Mouse (Mus musculus) liver, embryonic 16.5 days (tissue): ENCODE results near the gene D930020B18Rik. TPM values are rescaled to one million over a fixed set of nuclear protein-coding genes. Genes with fewer than 3 reads are reported as not detected.

Experiments used
- ATAC-seq: fragments of 200-750 bp; cut with Nextera tagmentation; 2 replicates; pipeline ENCODE4 v1.8.0; 2017; ENCODE audit warnings: low read depth, mild to moderate bottlenecking, moderate number of reproducible peaks, moderate library complexity
- H3K27ac ChIP-seq: fragments of 300-500 bp; sonication (generic); 2 replicates; pipeline ENCODE4 v1.5.1; 2014; ENCODE audit warnings: mild to moderate bottlenecking, low read length
- H3K27me3 ChIP-seq: fragments of 300-500 bp; sonication (generic); 2 replicates; pipeline ENCODE4 v1.6.1; 2014; ENCODE audit warnings: low read depth, low read length, mixed read lengths; ENCODE audit not compliant: control insufficient read depth, insufficient read depth
- H3K36me3 ChIP-seq: fragments of 300-500 bp; sonication (generic); 2 replicates; pipeline ENCODE4 v1.6.1; 2014; ENCODE audit warnings: mild to moderate bottlenecking; ENCODE audit not compliant: control insufficient read depth, insufficient read depth
- H3K4me1 ChIP-seq: fragments of 300-500 bp; sonication (generic); 2 replicates; pipeline ENCODE4 v1.6.1; 2014; ENCODE audit warnings: low read depth, low read length, mixed read lengths; ENCODE audit not compliant: control insufficient read depth
- H3K4me2 ChIP-seq: fragments of 300-500 bp; sonication (generic); 2 replicates; pipeline ENCODE4 v1.6.1; 2014; ENCODE audit warnings: low read depth, low read length, mixed read lengths
- H3K4me3 ChIP-seq: fragments of 300-500 bp; sonication (generic); 2 replicates; pipeline ENCODE4 v1.5.1; 2014; ENCODE audit warnings: low read depth, mild to moderate bottlenecking, low read length
- H3K9ac ChIP-seq: fragments of 300-500 bp; sonication (generic); 2 replicates; pipeline ENCODE4 v1.6.1; 2014; ENCODE audit warnings: low read depth, low read length
- H3K9me3 ChIP-seq: fragments of 300-500 bp; sonication (generic); replicated peaks from 2 replicates; pipeline ENCODE4 v1.6.1; 2016; ENCODE audit warnings: low read length; ENCODE audit not compliant: control insufficient read depth
- WGBS: fragments of 180-500 bp; shearing (Covaris S2); extraction: QIAGEN DNeasy Blood & Tissue Kit; methylation state at CpG from one replicate; pipeline ENCODE4 v1.1.7; 2014; ENCODE audit not compliant: insufficient replicate concordance; 5-methylcytosine and 5-hydroxymethylcytosine counted together
- microRNA-seq: library from miRNA; unstranded; fragments of <30 nt; microRNA quantifications from one replicate; pipeline ENCODE4, GENCODE M21; 2016
- polyA plus RNA-seq: library from polyadenylated mRNA; unstranded; fragments of >200 nt; fragmentation: Nextera tagmentation; extraction: Ambion mirVana; gene quantifications from 2 replicates; pipeline ENCODE4 v1.2.1, GENCODE M21; 2015

The D930020B18Rik gene
- polyA plus RNA-seq, 1 experiment from 2014 or later: 0.04 TPM

- Histone ChIP-seq H3K4me1 (no peaks in the 10 kb centered on the region), H3K4me3 (no peak overlapping the region), H3K9me3 (no peaks in the 10 kb centered on the region), H3K4me2 (no peak overlapping the region), H3K9ac (no peak overlapping the region), H3K27me3 (no peaks in the 10 kb centered on the region), H3K36me3 (no peaks in the 10 kb centered on the region), H3K27ac (no peak overlapping the region)
- 82% methylated on average over 9 of the region's 9 CpGs for WGBS
- no peak for ATAC-seq
Measured at GRCm38 (mm10) chr10:121732542-121732941, 91.2 kb downstream of the D930020B18Rik start.

- 70% methylated on average over 3 of the region's 3 CpGs for WGBS
Measured at GRCm38 (mm10) chr10:121737256-121737655, 95.9 kb downstream of the D930020B18Rik start.

GRCm38 (mm10) chr10:121739548-121740505 lies 98.4 kb downstream of the D930020B18Rik start, which contains the start of gene BC048403:
BC048403 (plus strand) TSS chr10:121739937.
- no peaks in the 10 kb centered on the region for H3K36me3 ChIP-seq
- no peaks in the 10 kb centered on the region for H3K9me3 ChIP-seq
- peak within 1 kb of the TSS; percentile 72 for H3K9ac ChIP-seq
- peaks cover 11% of the 10 kb centered on the region for H3K4me1 ChIP-seq
- ATAC-seq: peak; percentile 96
- WGBS: under 1% methylated on average over 68 of the region's 68 CpGs
- no peaks in the 10 kb centered on the region for H3K27me3 ChIP-seq
- H3K4me3 ChIP-seq: peak within 1 kb of the TSS; percentile 84
- peak within 1 kb of the TSS; percentile 88 for H3K4me2 ChIP-seq
- peak within 1 kb of the TSS; percentile 57; the same call in 1 of the 2 replicates for H3K27ac ChIP-seq

More at GRCm38 (mm10) chr10:121737256-121737655, 95.9 kb downstream of the D930020B18Rik start:
- H3K9ac ChIP-seq: no peak overlapping the region
- H3K4me3 ChIP-seq: no peak overlapping the region
- H3K36me3 ChIP-seq: no peaks in the 10 kb centered on the region
- H3K4me2 ChIP-seq: no peak overlapping the region
- no peak for ATAC-seq
- no peak overlapping the region for H3K27ac ChIP-seq
- H3K9me3 ChIP-seq: no peaks in the 10 kb centered on the region
- no peaks in the 10 kb centered on the region for H3K27me3 ChIP-seq
- peaks cover 11% of the 10 kb centered on the region for H3K4me1 ChIP-seq

- no peak for ATAC-seq
- Histone ChIP-seq H3K9me3 (no peaks in the 10 kb centered on the region), H3K27ac (no peak overlapping the region), H3K4me3 (no peak overlapping the region), H3K36me3 (peaks cover 2% of the 10 kb centered on the region; the same call in 1 of the 2 replicates), H3K27me3 (no peaks in the 10 kb centered on the region), H3K4me1 (peaks cover 11% of the 10 kb centered on the region), H3K9ac (no peak overlapping the region), H3K4me2 (no peak overlapping the region)
- 69% methylated on average over 4 of the region's 4 CpGs for whole genome bisulfite sequencing
Measured at GRCm38 (mm10) chr10:121742336-121742735, 100.9 kb downstream of the D930020B18Rik start.

Small RNA genes within 50 kb of the gene (microRNA-seq; reads per million reads assigned to microRNA genes)
- not detected for gene Gm24330

Other genes starting within 250 kb of the D930020B18Rik start
- gene Rassf3, start 165.2 kb upstream of the D930020B18Rik start, polyA plus RNA-seq: 12.1 and 13.3 TPM in 2 replicates
- gene Tbk1, start 54.8 kb upstream of the D930020B18Rik start, polyA plus RNA-seq: 19.8 and 20.5 TPM in 2 replicates
- gene Xpot, start 15.3 kb upstream of the D930020B18Rik start, polyA plus RNA-seq: 24.1 and 26.4 TPM in 2 replicates
- gene BC048403, start 98.3 kb downstream of the D930020B18Rik start, polyA plus RNA-seq: 1.3 TPM in 2 replicates